Mouse (Mus musculus) adrenal gland, adult 18-20 months (tissue): Measurements from ENCODE around the gene Gpa33. TPM values are rescaled to one million over a fixed set of nuclear protein-coding genes. Genes with fewer than 3 reads are reported as not detected.

Experiments
- total RNA-seq, 2 experiments: library from RNA; stranded (reverse); gene quantifications; 1 replicate in 1 of 2; 2 replicates in 1 of 2; pipeline ENCODE4 v1.2.3; 2021

The Gpa33 gene
- total RNA-seq, 2 experiments from 2014 or later = 0.17 TPM; not detected in 1

Other genes starting within 250 kb of the Gpa33 start
- gene Pou2f1, start 127.6 kb upstream of the Gpa33 start, total RNA-seq = 1 to 10 TPM; 8.2 to 8.4 TPM
- not detected for gene Dusp27, start 2.3 kb upstream of the Gpa33 start, total RNA-seq
- gene Mael, start 108.5 kb downstream of the Gpa33 start, total RNA-seq = not detected
- 1 to 10 TPM; 4.1 to 7.5 TPM for gene Ildr2, start 123.9 kb downstream of the Gpa33 start, total RNA-seq
- 10 to 100 TPM; 18.1 to 19.6 TPM for gene Tada1, start 248.9 kb downstream of the Gpa33 start, total RNA-seq